Mouse (Mus musculus) cerebellum, adult 18-20 months (tissue): ENCODE results near the gene Ndnf.
A peak's percentile ranks its signal among the peaks of the same experiment; 100 is the strongest.

Experiments used
- DNase-seq, 2 experiments: peaks; one replicate each; pipeline ENCODE4 v3.0.0; 2021

Ndnf gene

GRCm38 (mm10) chr6:65671451-65671850, at the start of gene Ndnf:
Ndnf (plus strand) TSS chr6:65671590.
- DNase-seq: peak; percentile 25 to 44

GRCm38 (mm10) chr6:65623016-65623715, 48.2 kb upstream of the Ndnf start:
- DNase-seq: no peak

- no peak for DNase-seq
Measured at GRCm38 (mm10) chr6:65630578-65630977, 40.8 kb upstream of the Ndnf start.

GRCm38 (mm10) chr6:65632184-65632583, 39.2 kb upstream of the Ndnf start:
- DNase-seq: no peak

GRCm38 (mm10) chr6:65642431-65642830, 29.0 kb upstream of the Ndnf start:
- no peak for DNase-seq

- DNase-seq: no peak
Measured at GRCm38 (mm10) chr6:65644110-65644509, 27.3 kb upstream of the Ndnf start.

GRCm38 (mm10) chr6:65646408-65646807, 25.0 kb upstream of the Ndnf start:
- no peak for DNase-seq

- no peak for DNase-seq
Measured at GRCm38 (mm10) chr6:65647731-65648130, 23.7 kb upstream of the Ndnf start.

GRCm38 (mm10) chr6:65651376-65651775, 20.0 kb upstream of the Ndnf start:
- DNase-seq: no peak

- DNase-seq: no peak
Measured at GRCm38 (mm10) chr6:65661272-65661671, 10.1 kb upstream of the Ndnf start.

GRCm38 (mm10) chr6:65662050-65662449, 9.3 kb upstream of the Ndnf start:
- no peak for DNase-seq

GRCm38 (mm10) chr6:65663990-65664389, 7.4 kb upstream of the Ndnf start:
- no peak for DNase-seq

- no peak for DNase-seq
Measured at GRCm38 (mm10) chr6:65666295-65666694, 5.1 kb upstream of the Ndnf start.

- DNase-seq: no peak
Measured at GRCm38 (mm10) chr6:65669971-65670370, 1.4 kb upstream of the Ndnf start.

- DNase-seq: peak in 1 of 2 experiments; percentile 2
Measured at GRCm38 (mm10) chr6:65670981-65671411, 394 bp upstream of the Ndnf start.

- DNase-seq: peak; percentile 2 to 19
Measured at GRCm38 (mm10) chr6:65672131-65673031, 991 bp downstream of the Ndnf start.

GRCm38 (mm10) chr6:65693938-65694337, 22.5 kb downstream of the Ndnf start:
- DNase-seq: no peak

- DNase-seq: no peak
Measured at GRCm38 (mm10) chr6:65720676-65721075, 49.3 kb downstream of the Ndnf start.

- no peak for DNase-seq
Measured at GRCm38 (mm10) chr6:65725677-65726076, 54.3 kb downstream of the Ndnf start.

- DNase-seq: no peak
Measured at GRCm38 (mm10) chr6:65728261-65728660, 56.9 kb downstream of the Ndnf start.

GRCm38 (mm10) chr6:65739442-65739841, 68.1 kb downstream of the Ndnf start:
- no peak for DNase-seq

- DNase-seq: no peak
Measured at GRCm38 (mm10) chr6:65743144-65743870, 71.9 kb downstream of the Ndnf start.

GRCm38 (mm10) chr6:65743871-65744202, 72.4 kb downstream of the Ndnf start:
- no peak for DNase-seq
